Mouse (Mus musculus) heart, adult 9 months (tissue): Measurements from ENCODE around the gene Olfr59.

Source experiments
- DNase-seq, 2 experiments: peaks; one replicate each; pipeline ENCODE4 v3.0.0; 2022; ENCODE audit warnings: low spot score in 2 of 2

Gene Olfr59

DNA sequence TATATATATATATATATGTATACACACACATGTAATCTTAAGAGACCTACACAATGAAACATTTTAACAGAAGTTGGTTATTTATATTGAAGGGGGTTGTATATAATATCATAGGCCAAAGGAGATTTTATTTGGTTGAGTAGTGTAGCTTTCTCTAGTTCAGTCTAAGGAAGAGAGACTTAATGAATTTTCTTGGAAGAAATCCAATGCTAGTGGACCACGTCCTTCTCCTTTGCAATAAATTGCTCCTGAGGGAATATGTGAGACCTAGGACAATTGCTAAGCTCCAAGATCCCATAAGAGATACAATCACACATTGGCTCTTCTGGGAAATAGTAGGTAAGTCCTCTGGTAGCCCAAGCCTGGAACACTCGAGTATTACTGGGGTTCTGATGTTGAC, at the start of gene Olfr59:
Olfr59 (plus strand) TSS at position 301 of the 400 bp plus-strand sequence.
- no peak for DNase-seq

DNA sequence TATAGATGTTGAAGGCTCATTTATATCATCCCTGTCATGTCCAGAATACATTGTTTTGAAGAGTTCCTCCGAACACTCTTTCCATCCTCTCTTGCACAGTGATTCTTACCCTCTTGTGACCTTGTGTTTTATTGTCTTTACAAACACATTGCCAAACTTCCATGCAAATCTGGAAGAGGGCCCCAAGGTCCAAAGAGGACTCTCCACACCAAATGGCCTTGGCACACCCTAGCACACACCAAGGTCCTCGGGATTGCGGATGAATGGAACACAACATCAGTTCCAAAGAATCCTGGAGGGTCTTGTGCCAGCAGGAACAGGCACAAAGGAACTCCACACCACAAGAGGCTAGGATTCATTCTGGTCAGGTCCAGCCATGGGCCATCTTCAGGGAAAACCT, 42.3 kb upstream of the Olfr59 start:
- DNase-seq: no peak

DNA sequence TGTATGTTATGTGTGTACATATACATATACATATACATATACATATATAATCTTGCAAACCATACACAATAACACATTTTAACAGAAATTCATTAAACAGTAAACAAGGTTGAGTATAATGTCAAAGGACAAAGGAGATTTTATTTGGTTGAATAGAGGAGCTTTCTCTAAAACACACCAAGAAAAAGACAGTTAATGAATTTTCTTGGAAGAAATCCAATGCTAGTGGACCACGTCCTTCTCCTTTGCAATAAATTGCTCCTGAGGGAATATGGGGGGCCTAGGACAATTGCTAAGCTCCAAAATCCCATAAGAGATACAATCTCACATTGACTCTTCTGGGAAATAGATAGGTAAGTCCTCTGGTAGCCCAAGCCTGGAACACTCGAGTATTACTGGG, 24.0 kb upstream of the Olfr59 start, which contains the start of gene Olfr406:
Olfr406 (plus strand) TSS at position 301 of the 400 bp plus-strand sequence.
- DNase-seq: no peak

GRCm38 (mm10) chr11:74287256-74287655, 3.7 kb downstream of the Olfr59 start:
- no peak for DNase-seq

- no peak for DNase-seq
Observed at GRCm38 (mm10) chr11:74326044-74326443, 42.5 kb downstream of the Olfr59 start.

DNA sequence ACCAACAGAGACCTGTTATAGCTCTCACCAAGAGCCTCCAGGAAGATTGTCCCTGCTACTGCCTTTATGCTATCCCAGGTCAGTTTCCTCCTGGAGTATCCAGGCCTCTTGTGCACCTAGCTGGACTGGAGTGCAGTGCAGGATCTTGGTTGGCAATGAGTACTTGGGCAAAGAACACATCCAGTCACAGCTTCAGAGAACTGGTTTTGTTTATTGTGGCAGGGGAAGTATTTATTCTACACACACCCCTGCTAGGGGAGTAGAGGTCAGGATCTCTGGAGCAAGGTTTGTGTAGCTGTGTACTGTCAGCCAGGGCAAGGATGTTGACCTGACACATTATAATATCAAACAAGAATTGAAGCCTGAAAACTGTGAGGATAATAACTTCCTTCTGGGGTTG, 45.2 kb downstream of the Olfr59 start:
- no peak for DNase-seq

DNA sequence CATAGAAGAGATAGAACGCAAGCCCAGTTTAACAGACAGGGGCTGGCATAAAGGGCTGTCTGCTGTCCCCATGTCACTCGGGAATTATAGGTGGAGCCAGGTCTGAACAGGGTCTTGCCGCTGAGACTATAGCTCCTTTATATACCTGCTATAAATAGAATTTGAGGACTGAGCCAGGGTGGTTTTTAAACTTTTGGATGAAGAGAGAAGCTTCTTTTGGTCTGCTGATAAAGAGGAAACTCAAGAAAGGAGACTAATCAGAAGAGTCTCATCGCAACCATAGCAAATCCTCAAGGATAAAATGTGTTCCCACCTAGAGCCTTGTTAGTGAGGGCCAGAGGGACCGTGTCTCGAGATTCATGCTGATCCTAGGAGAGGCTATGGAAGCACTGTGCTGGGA, 54.4 kb downstream of the Olfr59 start, which contains the start of gene Olfr410:
Olfr410 (minus strand) TSS at position 101 of the 400 bp plus-strand sequence.
- DNase-seq: no peak
